Mouse (Mus musculus) intestine, postnatal 0 days (tissue): ENCODE data around the gene Slc12a5. TPM values are rescaled to one million over a fixed set of nuclear protein-coding genes. Genes with fewer than 3 reads are reported as not detected.

Experiments
- ATAC-seq: fragments of 200-750 bp; cut with Nextera tagmentation; 2 replicates; pipeline ENCODE4 v1.8.0; 2017; ENCODE audit warnings: mild to moderate bottlenecking, moderate TSS enrichment, moderate library complexity
- H3K27ac ChIP-seq: fragments of 300-500 bp; sonication (generic); 2 replicates; pipeline ENCODE4 v1.5.1; 2014; ENCODE audit warnings: mild to moderate bottlenecking, low read depth, low read length, moderate library complexity
- H3K27me3 ChIP-seq: fragments of 300-500 bp; sonication (generic); replicated peaks from 2 replicates; pipeline ENCODE4 v1.6.1; 2014; ENCODE audit warnings: low read length, mixed read lengths; ENCODE audit not compliant: control insufficient read depth, insufficient read depth
- H3K36me3 ChIP-seq: fragments of 300-500 bp; sonication (generic); 2 replicates; pipeline ENCODE4 v1.6.1; 2014; ENCODE audit warnings: mild to moderate bottlenecking, moderate library complexity; ENCODE audit not compliant: control insufficient read depth, insufficient read depth
- H3K4me1 ChIP-seq: fragments of 300-500 bp; sonication (generic); replicated peaks from 2 replicates; pipeline ENCODE4 v1.6.1; 2014; ENCODE audit warnings: antibody characterized with exemption, low read length, mixed read lengths; ENCODE audit not compliant: control insufficient read depth, insufficient read depth
- H3K4me2 ChIP-seq: fragments of 300-500 bp; sonication (generic); replicated peaks from 2 replicates; pipeline ENCODE4 v1.6.1; 2014; ENCODE audit warnings: low read depth, mild to moderate bottlenecking, moderate library complexity
- H3K4me3 ChIP-seq: fragments of 300-500 bp; sonication (generic); 2 replicates; pipeline ENCODE4 v1.5.1; 2014; ENCODE audit warnings: low read depth, low read length
- H3K9ac ChIP-seq: fragments of 300-500 bp; sonication (generic); 2 replicates; pipeline ENCODE4 v1.6.1; 2014; ENCODE audit warnings: mild to moderate bottlenecking, low read depth, low read length
- H3K9me3 ChIP-seq: fragments of 300-500 bp; sonication (generic); 2 replicates; pipeline ENCODE4 v1.6.1; 2016; ENCODE audit warnings: mixed run types; ENCODE audit not compliant: control insufficient read depth
- CTCF ChIP-seq: sonication (generic); IDR thresholded peaks from 2 replicates; pipeline ENCODE4 v1.5.1; 2016; ENCODE audit warnings: low read depth, mild to moderate bottlenecking, control low read depth, antibody characterized with exemption, moderate library complexity
- WGBS: fragments of 180-500 bp; shearing (Covaris S2); extraction: QIAGEN DNeasy Blood & Tissue Kit; methylation state at CpG from one replicate; pipeline ENCODE4 v1.1.7; 2014; 5-methylcytosine and 5-hydroxymethylcytosine counted together
- polyA plus RNA-seq: library from polyadenylated mRNA; unstranded; fragments of >200 nt; fragmentation: Nextera tagmentation; extraction: Ambion mirVana; gene quantifications from 2 replicates; pipeline ENCODE4 v1.2.1, GENCODE M21; 2015

The Slc12a5 gene
- polyA plus RNA-seq, result 0.09 and 0.47 TPM in 2 replicates

GRCm38 (mm10) chr2:164960716-164961441 lies at the start of gene Slc12a5:
Gene Slc12a5, plus strand, starts transcription at chr2:164960802.
- H3K36me3 ChIP-seq, result no peaks in the 10 kb centered on the region
- no peak within 1 kb of the TSS for H3K27ac ChIP-seq
- no peak for TF ChIP-seq CTCF
- peak within 1 kb of the TSS; percentile 80 for H3K4me2 ChIP-seq
- 2% methylated on average over 38 of the region's 54 CpGs for WGBS
- no peaks in the 10 kb centered on the region for H3K27me3 ChIP-seq
- H3K4me1 ChIP-seq, result peaks cover 4% of the 10 kb centered on the region; the same call in 1 of the 2 replicates
- H3K4me3 ChIP-seq, result peak within 1 kb of the TSS; percentile 47
- H3K9me3 ChIP-seq, result no peaks in the 10 kb centered on the region
- no peak within 1 kb of the TSS for H3K9ac ChIP-seq
- 0 out of 2 replicates have a peak, but pooled peaks have one; percentile 25 for ATAC-seq

- H3K9me3 ChIP-seq, result no peaks in the 10 kb centered on the region
- WGBS, result under 1% methylated on average over 84 of the region's 91 CpGs
- H3K36me3 ChIP-seq, result peaks cover 27% of the 10 kb centered on the region
- H3K27ac ChIP-seq, result peak within 1 kb of the TSS; percentile 97
- no peaks in the 10 kb centered on the region for H3K4me1 ChIP-seq
- H3K4me3 ChIP-seq, result peak within 1 kb of the TSS; percentile 87
- peak; percentile 84 for ATAC-seq
- no peaks in the 10 kb centered on the region for H3K27me3 ChIP-seq
- peak within 1 kb of the TSS; percentile 79 for H3K4me2 ChIP-seq
- H3K9ac ChIP-seq, result peak within 1 kb of the TSS; percentile 97
- TF ChIP-seq CTCF, result peak; percentile 75
Measured at GRCm38 (mm10) chr2:164911086-164912048, 49.2 kb upstream of the Slc12a5 start, which contains the start of gene Zfp335. Gene Zfp335, minus strand, starts transcription at chr2:164911757.

GRCm38 (mm10) chr2:164912151-164912550 lies 48.5 kb upstream of the Slc12a5 start:
- Histone ChIP-seq H3K27me3 (no peaks in the 10 kb centered on the region), H3K36me3 (peaks cover 21% of the 10 kb centered on the region), H3K4me3 (peak overlapping the region; percentile 87), H3K4me1 (no peaks in the 10 kb centered on the region), H3K27ac (peak overlapping the region; percentile 97), H3K4me2 (peak overlapping the region; percentile 79), H3K9me3 (no peaks in the 10 kb centered on the region), H3K9ac (peak overlapping the region; percentile 97)
- ATAC-seq, result peak; percentile 36
- WGBS, result 3% methylated on average over 12 of the region's 12 CpGs
- no peak for TF ChIP-seq CTCF

GRCm38 (mm10) chr2:164912749-164913427 lies 47.7 kb upstream of the Slc12a5 start:
- TF ChIP-seq CTCF, result no peak
- H3K36me3 ChIP-seq, result peaks cover 14% of the 10 kb centered on the region
- H3K4me2 ChIP-seq, result no peak overlapping the region
- no peaks in the 10 kb centered on the region for H3K9me3 ChIP-seq
- H3K4me3 ChIP-seq, result no peak overlapping the region
- no peaks in the 10 kb centered on the region for H3K27me3 ChIP-seq
- H3K9ac ChIP-seq, result no peak overlapping the region
- 87% methylated on average over 8 of the region's 9 CpGs for WGBS
- no peaks in the 10 kb centered on the region for H3K4me1 ChIP-seq
- H3K27ac ChIP-seq, result 0 out of 2 replicates have a peak overlapping the region, but pooled peaks have one; percentile 97
- no peak for ATAC-seq

GRCm38 (mm10) chr2:164913428-164913786 lies 47.2 kb upstream of the Slc12a5 start:
- 76% methylated on average over 2 of the region's 2 CpGs for WGBS
- no peak overlapping the region for H3K4me3 ChIP-seq
- no peak for TF ChIP-seq CTCF
- no peaks in the 10 kb centered on the region for H3K9me3 ChIP-seq
- H3K9ac ChIP-seq, result no peak overlapping the region
- H3K4me1 ChIP-seq, result no peaks in the 10 kb centered on the region
- H3K4me2 ChIP-seq, result no peak overlapping the region
- peaks cover 8% of the 10 kb centered on the region for H3K36me3 ChIP-seq
- ATAC-seq, result no peak
- H3K27me3 ChIP-seq, result no peaks in the 10 kb centered on the region
- H3K27ac ChIP-seq, result no peak overlapping the region
